Mouse (Mus musculus): ENCODE measurements around the gene Il11ra1. TPM values are rescaled to one million over a fixed set of nuclear protein-coding genes. Genes with fewer than 3 reads are reported as not detected.
"Not testable (repeated sequence)": the region's sequence is repeated elsewhere in the genome, so short reads cannot be mapped to it uniquely, and the experiment has no call there.

Il11ra1 gene
- polyA plus RNA-seq, 1 experiment from 2014 or later, result 111 TPM

DNA sequence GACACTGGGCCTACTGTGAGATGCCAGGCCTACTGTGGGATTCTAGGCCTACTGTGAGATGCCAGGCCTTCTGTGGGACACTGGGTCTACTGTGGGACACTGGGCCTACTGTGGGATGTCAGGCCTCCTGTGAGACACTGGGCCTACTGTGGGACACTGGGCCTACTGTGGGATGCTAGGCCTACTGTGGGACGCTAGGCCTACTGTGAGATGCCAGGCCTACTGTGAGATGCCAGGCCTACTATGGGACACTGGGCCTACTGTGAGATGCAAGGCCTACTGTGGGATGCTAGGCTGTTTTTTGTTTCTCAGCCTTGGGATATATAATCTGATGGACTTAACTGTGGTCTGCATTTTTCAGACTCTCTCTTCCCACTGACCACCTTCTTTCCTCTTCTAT lies 76.1 kb downstream of the Il11ra1 start:
- H3K27me3 ChIP-seq (ENCODE audit: control insufficient read depth, insufficient read depth, low read depth, low read length); H3K4me2 ChIP-seq (ENCODE audit: low read depth, low read length); H3K36me3 ChIP-seq (ENCODE audit: control insufficient read depth, insufficient read depth, low read length); H3K9me3 ChIP-seq (ENCODE audit: control insufficient read depth, low read length); H3K9ac ChIP-seq (ENCODE audit: low read length); H3K27ac ChIP-seq (ENCODE audit: low read length); H3K4me1 ChIP-seq (replicated peaks; ENCODE audit: control insufficient read depth, insufficient read depth, low read length); H3K4me3 ChIP-seq (ENCODE audit: low read length); ATAC-seq (ENCODE audit: low read depth): not testable (repeated sequence)
- 63% methylated on average over 1 of the region's 1 CpGs for WGBS

DNA sequence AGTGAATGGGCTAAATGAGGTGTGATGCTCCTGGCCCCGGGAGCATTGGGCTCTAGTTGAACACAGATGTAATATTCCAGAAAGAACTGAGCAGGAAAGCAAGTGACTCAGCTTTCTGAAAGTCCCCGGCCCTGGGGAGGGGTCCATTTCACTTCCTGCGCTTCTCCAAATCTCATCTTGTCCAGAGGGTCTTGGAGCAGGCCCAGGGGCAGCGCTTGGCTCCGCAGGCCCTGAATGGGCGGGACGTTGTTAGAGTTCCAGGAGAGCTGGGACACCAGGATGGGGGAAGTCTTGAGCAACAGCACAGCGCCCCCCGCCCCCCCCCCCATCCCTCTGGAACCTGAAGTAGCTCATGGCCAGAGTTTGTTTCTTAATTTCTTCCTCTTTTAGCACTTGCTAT lies 81.5 kb downstream of the Il11ra1 start:
- not testable (repeated sequence) for H3K4me3 ChIP-seq (ENCODE audit: low read length); H3K4me2 ChIP-seq (ENCODE audit: low read depth, low read length); H3K4me1 ChIP-seq (replicated peaks; ENCODE audit: control insufficient read depth, insufficient read depth, low read length); ATAC-seq (ENCODE audit: low read depth); H3K9me3 ChIP-seq (ENCODE audit: control insufficient read depth, low read length); H3K27me3 ChIP-seq (ENCODE audit: control insufficient read depth, insufficient read depth, low read depth, low read length); H3K9ac ChIP-seq (ENCODE audit: low read length); H3K36me3 ChIP-seq (ENCODE audit: control insufficient read depth, insufficient read depth, low read length); H3K27ac ChIP-seq (ENCODE audit: low read length)
- 23% methylated on average over 7 of the region's 9 CpGs for WGBS

DNA sequence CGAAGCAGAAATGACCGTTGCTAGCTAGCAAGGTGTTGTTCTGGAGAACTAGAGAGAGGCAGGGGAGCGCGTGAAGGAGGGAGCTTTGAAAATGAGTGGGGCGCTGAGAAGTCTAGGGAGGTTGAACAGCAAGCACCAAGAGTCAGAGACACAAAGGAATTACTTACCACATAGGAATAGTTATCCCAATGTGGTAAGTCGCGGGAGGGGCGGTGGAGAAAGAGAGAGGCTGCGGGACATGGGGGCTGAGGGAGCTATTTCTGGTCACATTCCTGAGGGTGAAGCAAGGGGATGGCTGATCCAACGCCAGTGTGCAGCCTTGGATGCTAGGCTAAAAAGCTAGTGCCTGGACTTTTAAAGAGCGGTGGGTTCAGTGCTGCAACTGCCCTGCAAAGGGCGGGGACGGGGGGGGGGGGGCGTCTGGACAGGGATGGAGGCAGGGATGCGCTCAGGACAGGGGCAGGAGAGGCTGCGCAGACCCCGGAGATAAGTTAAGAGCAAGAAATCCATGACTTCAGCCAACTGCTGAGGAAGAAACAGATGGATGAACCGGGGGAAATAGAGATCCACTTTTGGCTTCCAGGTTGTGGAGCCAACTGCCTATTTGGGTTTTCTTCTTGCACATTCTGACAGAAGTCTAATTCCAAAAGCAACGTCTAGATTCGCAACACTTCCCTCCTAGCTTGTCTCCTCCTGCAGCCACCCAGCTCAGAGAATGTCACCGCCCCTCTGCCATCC lies 82.1 kb downstream of the Il11ra1 start:
- H3K4me3 ChIP-seq (ENCODE audit: low read length); H3K9me3 ChIP-seq (ENCODE audit: control insufficient read depth, low read length); H3K27me3 ChIP-seq (ENCODE audit: control insufficient read depth, insufficient read depth, low read depth, low read length); H3K4me2 ChIP-seq (ENCODE audit: low read depth, low read length); ATAC-seq (ENCODE audit: low read depth); H3K4me1 ChIP-seq (replicated peaks; ENCODE audit: control insufficient read depth, insufficient read depth, low read length); H3K9ac ChIP-seq (ENCODE audit: low read length); H3K27ac ChIP-seq (ENCODE audit: low read length); H3K36me3 ChIP-seq (ENCODE audit: control insufficient read depth, insufficient read depth, low read length): not testable (repeated sequence)
- whole genome bisulfite sequencing, result 24% methylated on average over 16 of the region's 21 CpGs

DNA sequence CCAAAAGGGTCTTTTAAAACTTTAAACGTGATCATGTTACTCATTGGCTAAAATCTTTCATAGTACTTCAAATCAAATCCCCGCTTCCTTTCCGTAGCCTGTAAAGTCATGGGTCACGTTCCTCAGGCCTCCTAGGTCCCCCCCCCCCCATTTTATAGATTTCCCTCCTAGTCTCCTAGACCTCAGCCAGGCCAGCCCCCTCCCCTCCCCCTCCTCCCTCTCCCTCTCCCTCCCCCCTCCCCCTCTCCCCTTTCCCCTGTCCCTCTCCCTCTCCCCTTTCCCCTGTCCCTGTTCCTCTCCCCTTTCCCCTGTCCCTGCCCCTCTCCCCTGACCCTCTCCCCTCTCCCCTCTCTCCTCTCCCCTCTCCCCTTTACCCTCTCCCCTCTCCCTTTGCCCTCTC lies 82.9 kb downstream of the Il11ra1 start:
- not testable (repeated sequence) for H3K4me3 ChIP-seq (ENCODE audit: low read length); ATAC-seq (ENCODE audit: low read depth); H3K4me2 ChIP-seq (ENCODE audit: low read depth, low read length); H3K27me3 ChIP-seq (ENCODE audit: control insufficient read depth, insufficient read depth, low read depth, low read length); H3K9ac ChIP-seq (ENCODE audit: low read length); H3K36me3 ChIP-seq (ENCODE audit: control insufficient read depth, insufficient read depth, low read length); H3K27ac ChIP-seq (ENCODE audit: low read length); H3K4me1 ChIP-seq (replicated peaks; ENCODE audit: control insufficient read depth, insufficient read depth, low read length); H3K9me3 ChIP-seq (ENCODE audit: control insufficient read depth, low read length)
- WGBS, result 64% methylated on average over 3 of the region's 4 CpGs

DNA sequence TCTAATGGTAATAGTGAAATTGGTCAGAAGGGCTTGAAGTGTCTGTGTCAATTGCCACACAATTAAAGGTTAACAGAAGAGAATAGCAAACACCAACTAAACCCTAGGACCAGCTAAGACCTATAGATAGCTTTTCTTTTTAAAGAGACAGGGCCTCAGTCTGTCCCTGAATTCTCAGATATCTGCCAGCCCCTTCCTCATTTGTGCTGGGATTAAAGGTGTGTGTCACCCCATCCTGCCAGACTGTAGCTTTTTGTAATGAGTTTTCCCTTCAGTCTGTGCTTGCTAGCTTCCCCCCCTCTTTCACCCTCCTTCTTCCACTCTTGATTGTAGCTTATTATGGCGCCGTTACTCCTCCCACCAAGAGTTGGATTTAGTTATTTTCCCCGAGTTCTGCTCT lies 83.4 kb downstream of the Il11ra1 start:
- not testable (repeated sequence) for H3K27ac ChIP-seq (ENCODE audit: low read length); H3K4me2 ChIP-seq (ENCODE audit: low read depth, low read length); H3K36me3 ChIP-seq (ENCODE audit: control insufficient read depth, insufficient read depth, low read length); ATAC-seq (ENCODE audit: low read depth); H3K27me3 ChIP-seq (ENCODE audit: control insufficient read depth, insufficient read depth, low read depth, low read length); H3K9ac ChIP-seq (ENCODE audit: low read length); H3K4me1 ChIP-seq (replicated peaks; ENCODE audit: control insufficient read depth, insufficient read depth, low read length); H3K9me3 ChIP-seq (ENCODE audit: control insufficient read depth, low read length); H3K4me3 ChIP-seq (ENCODE audit: low read length)
- 45% methylated on average over 2 of the region's 3 CpGs for WGBS

Other genes with a start within 250 kb of the Il11ra1 start
- gene Kif24, start 235.1 kb upstream of the Il11ra1 start, polyA plus RNA-seq (2015; fragmentation: Nextera tagmentation; extraction: Ambion mirVana), result 8.3 and 8.4 TPM in 2 replicates
- 46.9 and 47.6 TPM in 2 replicates for gene Nudt2, start 234.8 kb upstream of the Il11ra1 start, polyA plus RNA-seq (2015; fragmentation: Nextera tagmentation; extraction: Ambion mirVana)
- 6.0 and 6.4 TPM in 2 replicates for gene AI464131, start 196.9 kb upstream of the Il11ra1 start, polyA plus RNA-seq (2015; fragmentation: Nextera tagmentation; extraction: Ambion mirVana)
- 15.7 and 18.6 TPM in 2 replicates for gene 1110017D15Rik, start 182.7 kb upstream of the Il11ra1 start, polyA plus RNA-seq (2015; fragmentation: Nextera tagmentation; extraction: Ambion mirVana)
- 1.9 and 2.7 TPM in 2 replicates for gene Fam219a, start 130.5 kb upstream of the Il11ra1 start, polyA plus RNA-seq (2015; fragmentation: Nextera tagmentation; extraction: Ambion mirVana)
- 2.9 and 4.0 TPM in 2 replicates for gene Dnaic1, start 130.2 kb upstream of the Il11ra1 start, polyA plus RNA-seq (2015; fragmentation: Nextera tagmentation; extraction: Ambion mirVana)
- 7.8 and 8.1 TPM in 2 replicates for gene Enho, start 59.7 kb upstream of the Il11ra1 start, polyA plus RNA-seq (2015; fragmentation: Nextera tagmentation; extraction: Ambion mirVana)
- 6.9 and 8.4 TPM in 2 replicates for gene Cntfr, start 2.9 kb upstream of the Il11ra1 start, polyA plus RNA-seq (2015; fragmentation: Nextera tagmentation; extraction: Ambion mirVana)
- gene Rpp25l, start 13.5 kb downstream of the Il11ra1 start, polyA plus RNA-seq (2015; fragmentation: Nextera tagmentation; extraction: Ambion mirVana), result 80.5 and 85.0 TPM in 2 replicates
- gene Dctn3, start 23.2 kb downstream of the Il11ra1 start, polyA plus RNA-seq (2015; fragmentation: Nextera tagmentation; extraction: Ambion mirVana), result 137 and 156 TPM in 2 replicates
- not detected in 2 replicates for gene Arid3c, start 31.2 kb downstream of the Il11ra1 start, polyA plus RNA-seq (2015; fragmentation: Nextera tagmentation; extraction: Ambion mirVana)
- 36.5 and 39.6 TPM in 2 replicates for gene Galt, start 55.2 kb downstream of the Il11ra1 start, polyA plus RNA-seq (2015; fragmentation: Nextera tagmentation; extraction: Ambion mirVana)
- 69.9 and 72.2 TPM in 2 replicates for gene Sigmar1, start 56.2 kb downstream of the Il11ra1 start, polyA plus RNA-seq (2015; fragmentation: Nextera tagmentation; extraction: Ambion mirVana)
- gene Ccl27a, start 74.3 kb downstream of the Il11ra1 start, polyA plus RNA-seq (2015; fragmentation: Nextera tagmentation; extraction: Ambion mirVana), result 30.5 and 33.2 TPM in 2 replicates
- 27.4 and 47.0 TPM in 2 replicates for gene Gm21541, start 203.6 kb downstream of the Il11ra1 start, polyA plus RNA-seq (2015; fragmentation: Nextera tagmentation; extraction: Ambion mirVana)
- 1.2 and 1.6 TPM in 2 replicates for gene Gm20878, start 241.6 kb downstream of the Il11ra1 start, polyA plus RNA-seq (2015; fragmentation: Nextera tagmentation; extraction: Ambion mirVana)

All from lung, embryonic 16.5 days (tissue).